Mouse (Mus musculus) hindbrain, postnatal 0 days (tissue): Measurements from ENCODE around the gene N4bp2. TPM values are rescaled to one million over a fixed set of nuclear protein-coding genes. Genes with fewer than 3 reads are reported as not detected.

Source experiments
- ATAC-seq: fragments of 200-750 bp; cut with Nextera tagmentation; 2 replicates; pipeline ENCODE4 v1.8.0; 2017; ENCODE audit warnings: mild to moderate bottlenecking, moderate TSS enrichment, moderate library complexity
- DNase-seq: peaks from one replicate; pipeline ENCODE4 v3.0.0-alpha.2; 2015; ENCODE audit warnings: low spot score
- H3K27ac ChIP-seq: fragments of 300-500 bp; sonication (generic); 2 replicates; pipeline ENCODE4 v1.5.1; 2014; ENCODE audit warnings: mild to moderate bottlenecking
- H3K27me3 ChIP-seq: fragments of 300-500 bp; sonication (generic); 2 replicates; pipeline ENCODE4 v1.6.1; 2014; ENCODE audit warnings: low read length, mixed read lengths; ENCODE audit not compliant: insufficient read depth
- H3K36me3 ChIP-seq: fragments of 300-500 bp; sonication (generic); 2 replicates; pipeline ENCODE4 v1.6.1; 2014; ENCODE audit warnings: low read length, mixed read lengths; ENCODE audit not compliant: insufficient read depth
- H3K4me1 ChIP-seq: fragments of 300-500 bp; sonication (generic); 2 replicates; pipeline ENCODE4 v1.6.1; 2014; ENCODE audit warnings: antibody characterized with exemption, low read length, mixed read lengths; ENCODE audit not compliant: insufficient read depth
- H3K4me2 ChIP-seq: fragments of 300-500 bp; sonication (generic); 2 replicates; pipeline ENCODE4 v1.6.1; 2014; ENCODE audit warnings: low read depth, mild to moderate bottlenecking, low read length, moderate library complexity, mixed read lengths
- H3K4me3 ChIP-seq: fragments of 300-500 bp; sonication (generic); 2 replicates; pipeline ENCODE4 v1.5.1; 2014; ENCODE audit warnings: low read length
- H3K9ac ChIP-seq: fragments of 300-500 bp; sonication (generic); replicated peaks from 2 replicates; pipeline ENCODE4 v1.6.1; 2014; ENCODE audit warnings: mild to moderate bottlenecking, low read length, moderate library complexity, mixed read lengths
- H3K9me3 ChIP-seq: fragments of 300-500 bp; sonication (generic); 2 replicates; pipeline ENCODE4 v1.6.1; 2016; ENCODE audit warnings: low read length, mixed read lengths
- CTCF ChIP-seq: IDR thresholded peaks from 2 replicates; pipeline ENCODE4 v1.5.1; 2016; ENCODE audit warnings: antibody characterized with exemption, control low read depth, low read depth
- WGBS: fragments of 180-500 bp; shearing (Covaris S2); extraction: QIAGEN DNeasy Blood & Tissue Kit; methylation state at CpG from one replicate; pipeline ENCODE4 v1.1.7; 2014; 5-methylcytosine and 5-hydroxymethylcytosine counted together
- polyA plus RNA-seq: library from polyadenylated mRNA; unstranded; fragments of >200 nt; fragmentation: Nextera tagmentation; extraction: Ambion mirVana; gene quantifications from 2 replicates; pipeline ENCODE4 v1.2.1, GENCODE M21; 2015
- total RNA-seq: library from RNA; depleted of rRNA; stranded (reverse); fragments of >200 nt; gene quantifications from 2 replicates; pipeline ENCODE4 v1.2.3, GENCODE M21; 2014

Gene N4bp2
- total and polyA plus RNA-seq, 2 experiments from 2014 or later, result 10.0 to 27.4 TPM

DNA sequence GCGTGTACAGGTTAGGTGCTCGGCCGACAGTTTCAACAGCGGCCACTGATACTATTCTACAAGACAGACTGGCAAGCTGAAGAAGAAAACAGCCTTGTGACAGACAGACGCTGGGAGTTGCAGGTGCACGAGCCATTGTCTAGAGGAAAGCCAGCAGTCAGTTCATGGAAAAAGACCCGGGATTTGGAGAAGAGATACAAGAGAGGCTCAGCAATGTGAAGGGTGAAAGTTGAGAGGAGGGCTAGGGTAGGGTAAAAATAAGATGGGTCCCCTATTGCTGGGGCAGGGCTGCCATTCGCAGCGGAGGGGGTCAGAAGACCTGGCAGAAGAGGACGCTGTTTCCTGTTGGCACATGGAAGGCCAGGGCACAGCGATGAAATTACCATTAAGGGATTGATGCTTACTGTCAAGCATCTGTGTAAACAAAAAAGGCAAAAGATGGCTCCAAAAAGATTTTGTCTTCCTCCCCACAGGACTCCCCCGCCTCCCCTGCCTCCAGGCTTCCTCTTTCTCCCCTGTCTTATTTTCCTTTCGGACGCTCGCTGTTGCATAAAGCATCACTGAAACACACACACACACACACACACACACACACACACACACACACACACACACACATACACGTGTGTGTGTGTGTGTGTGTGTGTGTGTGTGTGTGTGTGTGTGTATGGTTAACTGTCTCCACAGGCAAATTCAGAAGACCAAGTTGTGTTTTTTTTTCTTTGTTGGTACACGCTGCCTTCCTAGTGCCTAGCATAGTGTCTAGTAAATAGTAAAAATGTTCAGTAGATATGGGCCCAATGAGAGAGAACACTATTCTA, 93.5 kb downstream of the N4bp2 start:
- no peak for TF ChIP-seq CTCF
- no peaks in the 10 kb centered on the region for H3K27me3 ChIP-seq
- H3K4me2 ChIP-seq, result no peak overlapping the region
- H3K36me3 ChIP-seq, result no peaks in the 10 kb centered on the region
- 76% methylated on average over 17 of the region's 17 CpGs for WGBS
- H3K9ac ChIP-seq, result no peak overlapping the region
- H3K9me3 ChIP-seq, result no peaks in the 10 kb centered on the region
- no peak overlapping the region for H3K4me3 ChIP-seq
- H3K4me1 ChIP-seq, result no peaks in the 10 kb centered on the region
- H3K27ac ChIP-seq, result no peak overlapping the region
- DNase-seq (no peak), ATAC-seq (no peak)

DNA sequence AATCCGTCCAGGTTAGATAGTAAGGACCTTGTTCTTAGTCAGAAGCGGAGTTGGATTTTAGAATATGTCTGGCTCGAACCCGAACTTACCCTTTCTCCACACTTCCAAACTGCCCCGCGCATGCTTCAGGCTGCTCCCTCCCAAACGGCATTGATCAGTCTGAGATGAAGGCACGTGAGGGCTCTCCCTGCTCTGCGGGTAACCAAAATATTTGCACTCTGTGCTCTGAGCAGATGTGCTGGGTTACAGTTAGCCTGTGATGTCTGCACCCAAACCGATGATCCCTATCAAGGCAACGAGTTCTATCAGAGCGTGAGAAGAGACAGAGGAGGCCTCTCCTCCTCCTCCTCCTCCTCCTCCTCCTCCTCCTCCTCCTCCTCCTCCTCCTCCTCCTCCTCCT, 94.6 kb downstream of the N4bp2 start:
- Histone ChIP-seq H3K4me1 (no peaks in the 10 kb centered on the region), H3K9me3 (no peaks in the 10 kb centered on the region), H3K4me3 (no peak overlapping the region), H3K4me2 (no peak overlapping the region), H3K27me3 (no peaks in the 10 kb centered on the region), H3K27ac (no peak overlapping the region), H3K9ac (no peak overlapping the region), H3K36me3 (no peaks in the 10 kb centered on the region)
- DNase-seq, result no peak
- ATAC-seq, result no peak
- TF ChIP-seq CTCF, result no peak
- 73% methylated on average over 12 of the region's 12 CpGs for WGBS

DNA sequence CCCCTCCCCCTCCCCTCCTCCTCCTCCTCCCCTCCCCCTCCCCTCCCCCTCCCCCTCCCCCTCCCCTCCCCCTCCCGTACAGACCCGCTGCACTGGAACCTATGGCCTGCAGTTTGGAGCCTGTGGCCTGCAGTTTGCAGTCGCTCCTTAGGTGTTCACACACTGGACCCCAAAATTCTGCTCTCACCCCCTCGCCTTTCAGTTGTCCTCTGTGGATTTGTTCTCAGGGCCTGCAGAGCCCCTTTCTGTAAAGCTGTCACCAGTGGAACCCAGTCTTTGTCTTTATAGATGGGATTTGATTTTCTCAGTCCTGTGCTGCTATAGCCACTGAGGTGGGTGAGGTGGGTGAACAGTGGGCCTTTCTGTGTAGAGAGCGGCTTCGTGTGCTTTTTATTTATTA, 95.0 kb downstream of the N4bp2 start:
- Histone ChIP-seq H3K9me3 (no peaks in the 10 kb centered on the region), H3K27me3 (no peaks in the 10 kb centered on the region), H3K36me3 (no peaks in the 10 kb centered on the region), H3K9ac (no peak overlapping the region), H3K27ac (no peak overlapping the region), H3K4me2 (no peak overlapping the region), H3K4me3 (no peak overlapping the region), H3K4me1 (no peaks in the 10 kb centered on the region)
- TF ChIP-seq CTCF, result no peak
- DNase-seq (no peak), ATAC-seq (no peak)
- WGBS, result 92% methylated on average over 4 of the region's 6 CpGs

DNA sequence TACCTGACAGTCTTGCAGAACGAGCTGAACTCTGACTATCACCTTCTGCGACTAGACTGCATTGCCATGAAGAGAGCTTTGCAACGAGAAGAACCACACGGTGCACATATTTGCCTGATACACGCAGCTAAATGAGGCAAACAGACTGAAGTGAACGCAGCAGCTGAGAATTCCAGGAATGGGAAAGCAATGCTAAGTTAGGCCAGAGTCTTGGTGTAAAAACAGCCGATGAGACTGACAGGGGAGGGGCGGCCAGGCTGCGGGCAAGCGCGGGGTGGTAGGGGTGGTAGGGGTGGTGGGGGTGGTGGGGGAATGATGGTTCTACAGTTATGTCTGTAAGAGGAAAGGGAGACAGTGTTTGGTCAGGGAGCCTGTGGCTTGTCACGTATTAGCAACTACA, 95.6 kb downstream of the N4bp2 start:
- no peak for DNase-seq
- H3K9me3 ChIP-seq, result no peaks in the 10 kb centered on the region
- H3K4me1 ChIP-seq, result no peaks in the 10 kb centered on the region
- 59% methylated on average over 12 of the region's 12 CpGs for WGBS
- H3K36me3 ChIP-seq, result no peaks in the 10 kb centered on the region
- H3K4me2 ChIP-seq, result no peak overlapping the region
- H3K9ac ChIP-seq, result no peak overlapping the region
- 0 out of 2 replicates have a peak overlapping the region, but pooled peaks have one; percentile 36 for H3K27ac ChIP-seq
- no peaks in the 10 kb centered on the region for H3K27me3 ChIP-seq
- ATAC-seq, result no peak
- TF ChIP-seq CTCF, result no peak
- no peak overlapping the region for H3K4me3 ChIP-seq

DNA sequence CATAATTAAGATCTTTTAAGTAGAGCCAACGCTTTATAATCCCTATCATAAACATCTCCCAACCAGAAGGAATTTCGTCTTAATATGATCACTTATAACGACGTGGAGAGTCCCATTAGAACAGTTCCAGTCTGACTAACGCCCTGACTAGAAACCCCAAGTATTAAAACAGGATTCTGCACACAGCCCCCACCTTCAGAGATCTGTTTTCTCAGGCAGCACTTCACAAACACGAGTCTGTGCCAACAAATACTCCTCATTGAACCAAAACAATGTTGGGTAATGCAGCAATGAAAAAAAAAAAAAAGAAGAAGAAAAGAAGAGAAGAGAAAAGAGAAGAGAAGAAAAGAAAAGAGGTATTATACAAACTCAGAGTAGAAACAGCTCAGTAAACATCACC, 96.1 kb downstream of the N4bp2 start:
- H3K27ac ChIP-seq, result no peak overlapping the region
- H3K4me2 ChIP-seq, result no peak overlapping the region
- H3K36me3 ChIP-seq, result no peaks in the 10 kb centered on the region
- no peaks in the 10 kb centered on the region for H3K9me3 ChIP-seq
- H3K4me1 ChIP-seq, result no peaks in the 10 kb centered on the region
- DNase-seq (no peak), ATAC-seq (no peak)
- no peak overlapping the region for H3K4me3 ChIP-seq
- 61% methylated on average over 6 of the region's 6 CpGs for WGBS
- H3K27me3 ChIP-seq, result no peaks in the 10 kb centered on the region
- no peak for TF ChIP-seq CTCF
- no peak overlapping the region for H3K9ac ChIP-seq

DNA sequence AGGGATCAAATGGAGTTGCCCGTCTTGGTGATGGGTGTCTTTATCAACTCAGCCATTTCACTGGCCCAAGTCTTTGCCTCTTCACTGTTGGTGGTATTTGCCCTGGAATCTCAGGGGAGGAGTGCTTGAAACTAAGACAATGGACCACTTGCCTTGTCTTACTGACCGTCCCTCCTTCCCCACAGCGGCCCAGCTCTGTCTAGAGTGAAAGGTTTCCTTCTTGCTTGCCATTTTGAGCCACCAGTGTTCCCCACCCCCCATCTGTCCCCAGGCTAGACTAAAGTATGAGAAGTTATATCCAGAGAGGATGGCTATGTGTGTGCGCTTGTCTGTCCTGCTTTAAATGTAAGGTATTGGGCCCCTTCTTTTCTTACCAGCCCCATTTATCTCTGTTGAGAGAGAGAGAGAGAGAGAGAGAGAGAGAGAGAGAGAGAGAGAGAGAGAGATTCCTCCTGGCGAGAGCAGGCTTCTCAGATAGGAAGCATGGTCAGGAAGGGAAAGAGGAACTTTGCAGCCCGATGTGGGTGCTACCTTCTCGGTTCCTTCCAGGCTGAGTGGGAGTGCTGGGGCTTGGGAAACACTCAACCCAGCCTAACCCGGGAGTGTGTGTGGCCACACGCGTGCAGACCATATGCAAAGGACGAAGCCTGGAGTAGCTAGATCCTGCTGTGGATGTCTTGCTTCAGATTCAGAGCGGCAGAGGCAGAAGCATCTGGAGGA, 97.1 kb downstream of the N4bp2 start:
- Histone ChIP-seq H3K36me3 (no peaks in the 10 kb centered on the region), H3K4me2 (no peak overlapping the region)
- WGBS, result 73% methylated on average over 12 of the region's 12 CpGs

More for the DNA sequence above, 97.1 kb downstream of the N4bp2 start:
- Histone ChIP-seq H3K4me1 (no peaks in the 10 kb centered on the region), H3K9me3 (no peaks in the 10 kb centered on the region), H3K27me3 (no peaks in the 10 kb centered on the region), H3K27ac (no peak overlapping the region), H3K9ac (no peak overlapping the region), H3K4me3 (no peak overlapping the region)
- ATAC-seq (no peak), DNase-seq (no peak)
- TF ChIP-seq CTCF, result no peak
